Mouse (Mus musculus): ENCODE measurements around the gene Olfr1424. TPM values are rescaled to one million over a fixed set of nuclear protein-coding genes. Genes with fewer than 3 reads are reported as not detected.
A peak's percentile ranks its signal among the peaks of the same experiment; 100 is the strongest.

Gene Olfr1424
- polyA plus RNA-seq, 1 experiment from 2014 or later, result not detected

- Histone ChIP-seq H3K9me3 (replicated peaks; ENCODE audit: control insufficient read depth, low read length, poor library complexity, severe bottlenecking) (no peaks in the 10 kb centered on the region), H3K4me1 (ENCODE audit: control insufficient read depth, insufficient read depth, low read length) (peaks cover 6% of the 10 kb centered on the region; the same call in 1 of the 2 replicates), H3K36me3 (ENCODE audit: control insufficient read depth, insufficient read depth, low read length) (no peaks in the 10 kb centered on the region), H3K27ac (ENCODE audit: low read length) (peak overlapping the region; percentile 94), H3K27me3 (ENCODE audit: control insufficient read depth, insufficient read depth, low read depth, low read length) (no peaks in the 10 kb centered on the region), H3K9ac (ENCODE audit: low read depth, low read length) (peak overlapping the region; percentile 83), H3K4me2 (ENCODE audit: low read length) (peak overlapping the region; percentile 77), H3K4me3 (ENCODE audit: low read depth, low read length) (peak overlapping the region; percentile 58)
- ATAC-seq, result peak; percentile 77
- WGBS, result under 1% methylated on average over 26 of the region's 26 CpGs
Measured at GRCm38 (mm10) chr19:12010916-12011559, 51.4 kb downstream of the Olfr1424 start.

- Histone ChIP-seq H3K27me3 (ENCODE audit: control insufficient read depth, insufficient read depth, low read depth, low read length) (no peaks in the 10 kb centered on the region), H3K9ac (ENCODE audit: low read depth, low read length) (peak overlapping the region; percentile 83), H3K4me1 (ENCODE audit: control insufficient read depth, insufficient read depth, low read length) (peaks cover 6% of the 10 kb centered on the region; the same call in 1 of the 2 replicates), H3K4me2 (ENCODE audit: low read length) (peak overlapping the region; percentile 77), H3K27ac (ENCODE audit: low read length) (peak overlapping the region; percentile 94), H3K4me3 (ENCODE audit: low read depth, low read length) (peak overlapping the region; percentile 58), H3K36me3 (ENCODE audit: control insufficient read depth, insufficient read depth, low read length) (no peaks in the 10 kb centered on the region), H3K9me3 (replicated peaks; ENCODE audit: control insufficient read depth, low read length, poor library complexity, severe bottlenecking) (no peaks in the 10 kb centered on the region)
- under 1% methylated on average over 24 of the region's 24 CpGs for WGBS
- peak; percentile 44 for ATAC-seq
Measured at GRCm38 (mm10) chr19:12010281-12010771, 52.2 kb downstream of the Olfr1424 start.

DNA sequence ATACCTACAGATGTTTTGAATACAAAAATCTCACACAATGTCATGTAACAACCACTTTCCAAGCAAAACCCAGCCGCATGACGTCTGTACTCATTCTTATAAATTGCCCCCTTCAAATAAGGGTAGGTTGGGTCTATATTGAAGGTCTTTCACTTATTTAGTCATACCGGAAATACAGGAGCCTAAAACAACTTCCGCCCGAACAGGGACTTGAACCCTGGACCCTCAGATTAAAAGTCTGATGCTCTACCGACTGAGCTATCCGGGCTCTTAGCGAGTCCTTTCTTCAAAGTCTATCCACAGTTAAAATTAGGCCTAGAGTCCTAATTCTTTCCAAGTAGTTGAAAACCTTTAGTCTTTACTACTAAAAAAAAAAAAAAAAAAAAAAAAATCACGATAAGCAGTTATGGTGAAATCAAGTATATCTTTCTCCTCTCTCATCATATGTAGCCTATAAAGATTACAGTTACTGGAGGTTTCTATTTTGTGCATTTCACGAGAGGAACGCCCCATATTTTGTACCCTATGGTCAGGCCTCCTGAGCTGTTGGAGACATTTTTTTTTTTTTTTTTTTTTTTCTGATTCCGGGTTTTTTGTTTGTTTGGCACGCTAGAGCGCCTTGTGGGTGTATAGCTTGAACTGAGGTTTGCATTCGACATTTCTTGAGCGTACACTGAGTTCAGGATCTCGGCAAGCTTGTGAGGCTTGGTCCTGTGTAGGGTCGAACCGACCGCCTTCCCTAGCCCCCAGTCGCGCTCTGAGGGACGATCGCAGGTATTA lies 52.8 kb downstream of the Olfr1424 start:
- Histone ChIP-seq H3K4me2 (ENCODE audit: low read length) (peak overlapping the region; percentile 77), H3K27ac (ENCODE audit: low read length) (peak overlapping the region; percentile 94), H3K4me1 (ENCODE audit: control insufficient read depth, insufficient read depth, low read length) (peaks cover 7% of the 10 kb centered on the region), H3K4me3 (ENCODE audit: low read depth, low read length) (peak overlapping the region; percentile 58), H3K27me3 (ENCODE audit: control insufficient read depth, insufficient read depth, low read depth, low read length) (no peaks in the 10 kb centered on the region), H3K9me3 (replicated peaks; ENCODE audit: control insufficient read depth, low read length, poor library complexity, severe bottlenecking) (no peaks in the 10 kb centered on the region), H3K36me3 (ENCODE audit: control insufficient read depth, insufficient read depth, low read length) (no peaks in the 10 kb centered on the region), H3K9ac (ENCODE audit: low read depth, low read length) (peak overlapping the region; percentile 83)
- whole genome bisulfite sequencing, result 1% methylated on average over 24 of the region's 24 CpGs
- ATAC-seq, result peak; percentile 8

Other genes starting within 250 kb of the Olfr1424 start
- gene Stx3, start 243.3 kb downstream of the Olfr1424 start, polyA plus RNA-seq (2015; fragmentation: Nextera tagmentation; extraction: Ambion mirVana), result 35.9 and 40.2 TPM in 2 replicates
- 0.21 and 0.38 TPM in 2 replicates for gene Olfr1417, start 223.5 kb downstream of the Olfr1424 start, polyA plus RNA-seq (2015; fragmentation: Nextera tagmentation; extraction: Ambion mirVana)
- gene Olfr1418, start 201.6 kb downstream of the Olfr1424 start, polyA plus RNA-seq (2015; fragmentation: Nextera tagmentation; extraction: Ambion mirVana), result not detected in 2 replicates
- gene Olfr1419, start 187.6 kb downstream of the Olfr1424 start, polyA plus RNA-seq (2015; fragmentation: Nextera tagmentation; extraction: Ambion mirVana), result not detected in 2 replicates
- 0.06 and 0.14 TPM in 2 replicates for gene Olfr1420, start 176.1 kb downstream of the Olfr1424 start, polyA plus RNA-seq (2015; fragmentation: Nextera tagmentation; extraction: Ambion mirVana)
- 15.8 and 18.5 TPM in 2 replicates for gene Patl1, start 150.3 kb downstream of the Olfr1424 start, polyA plus RNA-seq (2015; fragmentation: Nextera tagmentation; extraction: Ambion mirVana)
- 3.3 and 3.6 TPM in 2 replicates for gene Osbp, start 96.7 kb downstream of the Olfr1424 start, polyA plus RNA-seq (2015; fragmentation: Nextera tagmentation; extraction: Ambion mirVana)
- not detected in 2 replicates for gene Olfr1423, start 21.4 kb downstream of the Olfr1424 start, polyA plus RNA-seq (2015; fragmentation: Nextera tagmentation; extraction: Ambion mirVana)
- not detected in 2 replicates for gene Olfr1425, start 15.0 kb upstream of the Olfr1424 start, polyA plus RNA-seq (2015; fragmentation: Nextera tagmentation; extraction: Ambion mirVana)
- not detected in 2 replicates for gene Olfr1426, start 29.3 kb upstream of the Olfr1424 start, polyA plus RNA-seq (2015; fragmentation: Nextera tagmentation; extraction: Ambion mirVana)
- gene Olfr1427, start 40.7 kb upstream of the Olfr1424 start, polyA plus RNA-seq (2015; fragmentation: Nextera tagmentation; extraction: Ambion mirVana), result not detected in 2 replicates
- not detected in 2 replicates for gene Olfr1428, start 53.2 kb upstream of the Olfr1424 start, polyA plus RNA-seq (2015; fragmentation: Nextera tagmentation; extraction: Ambion mirVana)
- not detected in 2 replicates for gene Olfr76, start 60.5 kb upstream of the Olfr1424 start, polyA plus RNA-seq (2015; fragmentation: Nextera tagmentation; extraction: Ambion mirVana)
- not detected in 2 replicates for gene Olfr1555-ps1, start 107.4 kb upstream of the Olfr1424 start, polyA plus RNA-seq (2015; fragmentation: Nextera tagmentation; extraction: Ambion mirVana)
- gene Olfr1431, start 138.0 kb upstream of the Olfr1424 start, polyA plus RNA-seq (2015; fragmentation: Nextera tagmentation; extraction: Ambion mirVana), result 0.08 TPM in 1 of 2 replicates, not detected in the other
- not detected in 2 replicates for gene Olfr1432, start 169.9 kb upstream of the Olfr1424 start, polyA plus RNA-seq (2015; fragmentation: Nextera tagmentation; extraction: Ambion mirVana)
- not detected in 2 replicates for gene Olfr262, start 179.0 kb upstream of the Olfr1424 start, polyA plus RNA-seq (2015; fragmentation: Nextera tagmentation; extraction: Ambion mirVana)
- gene Olfr235, start 198.3 kb upstream of the Olfr1424 start, polyA plus RNA-seq (2015; fragmentation: Nextera tagmentation; extraction: Ambion mirVana), result 0.09 TPM in 1 of 2 replicates, not detected in the other
- gene Olfr1434, start 217.2 kb upstream of the Olfr1424 start, polyA plus RNA-seq (2015; fragmentation: Nextera tagmentation; extraction: Ambion mirVana), result not detected in 2 replicates
- not detected in 2 replicates for gene Olfr1436, start 236.4 kb upstream of the Olfr1424 start, polyA plus RNA-seq (2015; fragmentation: Nextera tagmentation; extraction: Ambion mirVana)